ENCODE assay signal across 8 mouse cellular contexts in the genomic region with DNA sequence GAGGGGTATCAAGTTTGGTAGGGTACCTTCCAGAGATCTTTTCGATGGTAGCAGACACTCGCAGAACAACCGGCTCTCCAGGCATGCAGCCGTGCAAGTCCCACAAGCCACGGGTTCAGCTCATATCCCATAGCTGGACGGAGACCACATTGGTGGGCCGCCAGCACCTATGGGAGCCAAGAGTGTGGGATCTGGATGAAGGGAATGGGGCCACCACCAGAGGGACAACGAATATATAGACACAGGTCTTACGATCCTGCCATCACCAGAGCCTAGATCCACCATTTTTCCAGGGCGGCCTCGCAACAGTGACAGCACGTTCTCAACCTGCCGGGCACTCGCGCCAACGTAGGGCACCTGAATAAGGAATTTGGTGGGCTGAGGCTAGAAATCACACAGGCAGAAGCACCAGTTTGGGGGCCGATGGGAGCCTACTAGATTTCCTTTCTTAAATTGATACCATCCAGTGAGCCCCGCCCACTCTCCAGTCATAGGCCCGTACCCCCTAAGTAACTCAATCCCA. TPM values are rescaled to one million over a fixed set of nuclear protein-coding genes. Genes with fewer than 3 reads are reported as not detected.
DNase-seq lines count a peak whose midpoint lies in the region; ATAC-seq and TF ChIP-seq lines count a peak whose summit lies in the region.

No protein-coding gene starts in this region.

- no peak for DNase-seq in kidney, adult 18-20 months
- no peak for DNase-seq in cerebellum, adult 9-11 months
- DNase-seq in gastrocnemius, adult 8-10 months (ENCODE audit: low spot score in 2 of 2) = no peak

- no peaks in the 10 kb centered on the region for H3K9me3 ChIP-seq in kidney, embryonic 16.5 days (ENCODE audit: low read length)
- no peaks in the 10 kb centered on the region for H3K9me3 ChIP-seq in hindbrain, embryonic 13.5 days
- H3K9me3 ChIP-seq in midbrain, embryonic 16.5 days (replicated peaks; ENCODE audit: control insufficient read depth, low read length, poor library complexity, severe bottlenecking) = no peaks in the 10 kb centered on the region

- H3K9ac ChIP-seq in kidney, embryonic 16.5 days (replicated peaks; ENCODE audit: low read length) = peak overlapping the region; percentile 85
- H3K9ac ChIP-seq in hindbrain, embryonic 13.5 days = peak overlapping the region; percentile 90
- H3K9ac ChIP-seq in midbrain, embryonic 16.5 days (ENCODE audit: low read depth, low read length) = peak overlapping the region; percentile 84

- 24% methylated on average over 19 of the region's 19 CpGs for WGBS in kidney, embryonic 16.5 days
- 27% methylated on average over 19 of the region's 19 CpGs for WGBS in hindbrain, embryonic 13.5 days
- 28% methylated on average over 19 of the region's 19 CpGs for whole genome bisulfite sequencing in midbrain, embryonic 16.5 days

- no peaks in the 10 kb centered on the region for H3K27me3 ChIP-seq in kidney, embryonic 16.5 days (ENCODE audit: insufficient read depth, low read length)
- peaks cover 3% of the 10 kb centered on the region; the same call in 1 of the 2 replicates for H3K27me3 ChIP-seq in hindbrain, embryonic 13.5 days
- H3K27me3 ChIP-seq in midbrain, embryonic 16.5 days (ENCODE audit: control insufficient read depth, insufficient read depth, low read depth, low read length) = no peaks in the 10 kb centered on the region

- 0 out of 2 replicates have a peak, but pooled peaks cover 2% of the 10 kb centered on the region for H3K36me3 ChIP-seq in kidney, embryonic 16.5 days (ENCODE audit: insufficient read depth, low read length)
- H3K36me3 ChIP-seq in hindbrain, embryonic 13.5 days = peaks cover 23% of the 10 kb centered on the region
- H3K36me3 ChIP-seq in midbrain, embryonic 16.5 days (ENCODE audit: control insufficient read depth, insufficient read depth, low read length) = peaks cover 7% of the 10 kb centered on the region; the same call in 1 of the 2 replicates

- peak overlapping the region; percentile 93 for H3K4me2 ChIP-seq in kidney, embryonic 16.5 days (replicated peaks; ENCODE audit: low read depth, low read length)
- peak overlapping the region; percentile 88 for H3K4me2 ChIP-seq in hindbrain, embryonic 13.5 days
- peak overlapping the region; percentile 79 for H3K4me2 ChIP-seq in midbrain, embryonic 16.5 days (ENCODE audit: low read length)

- TF ChIP-seq POLR2A in bone marrow macrophage, adult 2 months (IDR thresholded peaks at IDR 0.05; ENCODE audit: borderline replicate concordance, low read depth, low read length) = no peak

- no peak for ATAC-seq in kidney, embryonic 16.5 days (ENCODE audit: low FRiP score, low TSS enrichment)
- ATAC-seq in hindbrain, embryonic 13.5 days (ENCODE audit: low FRiP score) = no peak
- ATAC-seq in midbrain, embryonic 16.5 days = no peak
- no peak for ATAC-seq in megakaryocyte-erythroid progenitor cell, adult 5-6 weeks (replicated peaks; ENCODE audit: low FRiP score, low TSS enrichment, poor library complexity, severe bottlenecking)

- no peak for TF ChIP-seq CTCF in bone marrow macrophage, adult 2 months (IDR thresholded peaks at IDR 0.05; ENCODE audit: low read depth, low read length)

- H3K4me1 ChIP-seq in kidney, embryonic 16.5 days (ENCODE audit: insufficient read depth, low read length) = peaks cover 54% of the 10 kb centered on the region
- H3K4me1 ChIP-seq in bone marrow macrophage, adult 2 months (ENCODE audit: control insufficient read depth, insufficient read depth, low read length) = peaks cover 19% of the 10 kb centered on the region
- H3K4me1 ChIP-seq in hindbrain, embryonic 13.5 days (replicated peaks) = peaks cover 54% of the 10 kb centered on the region
- H3K4me1 ChIP-seq in midbrain, embryonic 16.5 days (ENCODE audit: control insufficient read depth, insufficient read depth, low read length) = peaks cover 26% of the 10 kb centered on the region

- H3K27ac ChIP-seq in kidney, embryonic 16.5 days (ENCODE audit: low read length) = peak overlapping the region; percentile 99
- peak overlapping the region; percentile 84; the same call in 1 of the 2 replicates for H3K27ac ChIP-seq in bone marrow macrophage, adult 2 months (ENCODE audit: insufficient read depth, low read depth, low read length)
- H3K27ac ChIP-seq in hindbrain, embryonic 13.5 days = peak overlapping the region; percentile 93
- peak overlapping the region; percentile 92 for H3K27ac ChIP-seq in midbrain, embryonic 16.5 days (ENCODE audit: low read length)

- peak overlapping the region; percentile 95 for H3K4me3 ChIP-seq in kidney, embryonic 16.5 days (ENCODE audit: low read length)
- peak overlapping the region; percentile 68 for H3K4me3 ChIP-seq in bone marrow macrophage, adult 2 months (ENCODE audit: insufficient read depth, low read length)
- H3K4me3 ChIP-seq in hindbrain, embryonic 13.5 days = peak overlapping the region; percentile 78
- peak overlapping the region; percentile 82 for H3K4me3 ChIP-seq in midbrain, embryonic 16.5 days (ENCODE audit: low read depth, low read length)

RNA-seq across cellular contexts. Expression of a gene that starts 1.3 kb away (rescaled TPM):
- 105 and 109 TPM in 2 replicates for polyA plus RNA-seq in kidney, embryonic 16.5 days (2015; fragmentation: Nextera tagmentation; extraction: Ambion mirVana)
- 64.5 and 70.6 TPM in 2 replicates for polyA plus RNA-seq in bone marrow macrophage, adult 2 months (2012; ENCODE audit: insufficient read depth, insufficient read length, missing spikeins)
- 86.6 and 86.8 TPM in 2 replicates for polyA plus RNA-seq in hindbrain, embryonic 13.5 days (2015; fragmentation: Nextera tagmentation; extraction: Ambion mirVana)
- 91.8 and 96.9 TPM in 2 replicates for polyA plus RNA-seq in midbrain, embryonic 16.5 days (2015; fragmentation: Nextera tagmentation; extraction: Ambion mirVana)
- 62.4 and 172 TPM in 2 replicates for total RNA-seq in megakaryocyte-erythroid progenitor cell, adult 5-6 weeks (2014; fragmentation: Nextera tagmentation)
- total RNA-seq in megakaryocyte-erythroid progenitor cell, adult 5-6 weeks (2017) = 11.1 and 21.4 TPM in 2 replicates
- 10 to 100 TPM; 46.3 to 53.3 (median 47.6) TPM for total RNA-seq in gastrocnemius, adult 8-10 months (2022)

RNA-seq across cellular contexts. Expression of a gene that starts 4.1 kb away (rescaled TPM):
- 0.40 and 0.57 TPM in 2 replicates for polyA plus RNA-seq in kidney, embryonic 16.5 days (2015; fragmentation: Nextera tagmentation; extraction: Ambion mirVana)
- polyA plus RNA-seq in bone marrow macrophage, adult 2 months (2012; ENCODE audit: insufficient read depth, insufficient read length, missing spikeins) = not detected in 2 replicates
- 0.60 TPM in 1 of 2 replicates, not detected in the other for polyA plus RNA-seq in hindbrain, embryonic 13.5 days (2015; fragmentation: Nextera tagmentation; extraction: Ambion mirVana)
- 1.3 TPM in 1 of 2 replicates, not detected in the other for polyA plus RNA-seq in midbrain, embryonic 16.5 days (2015; fragmentation: Nextera tagmentation; extraction: Ambion mirVana)
- total RNA-seq in megakaryocyte-erythroid progenitor cell, adult 5-6 weeks (2014; fragmentation: Nextera tagmentation) = 19.1 TPM in 1 of 2 replicates, not detected in the other
- total RNA-seq in megakaryocyte-erythroid progenitor cell, adult 5-6 weeks (2017) = not detected in 2 replicates
- 1 to 10 TPM in 1 of 4 experiments, not detected in 3; 1.2 TPM for total RNA-seq in gastrocnemius, adult 8-10 months (2022)

RNA-seq across cellular contexts. Expression of a gene that starts 5.0 kb away (rescaled TPM):
- 0.16 and 0.46 TPM in 2 replicates for polyA plus RNA-seq in kidney, embryonic 16.5 days (2015; fragmentation: Nextera tagmentation; extraction: Ambion mirVana)
- not detected in 2 replicates for polyA plus RNA-seq in bone marrow macrophage, adult 2 months (2012; ENCODE audit: insufficient read depth, insufficient read length, missing spikeins)
- polyA plus RNA-seq in hindbrain, embryonic 13.5 days (2015; fragmentation: Nextera tagmentation; extraction: Ambion mirVana) = 0.16 and 0.36 TPM in 2 replicates
- polyA plus RNA-seq in midbrain, embryonic 16.5 days (2015; fragmentation: Nextera tagmentation; extraction: Ambion mirVana) = 0.34 and 0.39 TPM in 2 replicates
- 1.2 TPM in 1 of 2 replicates, not detected in the other for total RNA-seq in megakaryocyte-erythroid progenitor cell, adult 5-6 weeks (2014; fragmentation: Nextera tagmentation)
- 0.15 TPM in 1 of 2 replicates, not detected in the other for total RNA-seq in megakaryocyte-erythroid progenitor cell, adult 5-6 weeks (2017)
- total RNA-seq in gastrocnemius, adult 8-10 months (2022) = not detected

RNA-seq across cellular contexts. Expression of a gene that starts 5.6 kb away (rescaled TPM):
- polyA plus RNA-seq in kidney, embryonic 16.5 days (2015; fragmentation: Nextera tagmentation; extraction: Ambion mirVana) = 56.8 and 57.1 TPM in 2 replicates
- polyA plus RNA-seq in bone marrow macrophage, adult 2 months (2012; ENCODE audit: insufficient read depth, insufficient read length, missing spikeins) = 13.1 and 14.6 TPM in 2 replicates
- polyA plus RNA-seq in hindbrain, embryonic 13.5 days (2015; fragmentation: Nextera tagmentation; extraction: Ambion mirVana) = 45.4 and 57.6 TPM in 2 replicates
- 33.1 and 37.1 TPM in 2 replicates for polyA plus RNA-seq in midbrain, embryonic 16.5 days (2015; fragmentation: Nextera tagmentation; extraction: Ambion mirVana)
- total RNA-seq in megakaryocyte-erythroid progenitor cell, adult 5-6 weeks (2014; fragmentation: Nextera tagmentation) = 20.6 and 22.9 TPM in 2 replicates
- 11.3 and 15.5 TPM in 2 replicates for total RNA-seq in megakaryocyte-erythroid progenitor cell, adult 5-6 weeks (2017)
- total RNA-seq in gastrocnemius, adult 8-10 months (2022) = 10 to 100 TPM; 39.6 to 52.1 (median 46.8) TPM

RNA-seq across cellular contexts. Expression of a gene that starts 5.9 kb away (rescaled TPM):
- polyA plus RNA-seq in kidney, embryonic 16.5 days (2015; fragmentation: Nextera tagmentation; extraction: Ambion mirVana) = 79.8 and 83.7 TPM in 2 replicates
- 30.4 and 31.0 TPM in 2 replicates for polyA plus RNA-seq in bone marrow macrophage, adult 2 months (2012; ENCODE audit: insufficient read depth, insufficient read length, missing spikeins)
- 125 and 138 TPM in 2 replicates for polyA plus RNA-seq in hindbrain, embryonic 13.5 days (2015; fragmentation: Nextera tagmentation; extraction: Ambion mirVana)
- polyA plus RNA-seq in midbrain, embryonic 16.5 days (2015; fragmentation: Nextera tagmentation; extraction: Ambion mirVana) = 147 and 165 TPM in 2 replicates
- 10.7 and 18.1 TPM in 2 replicates for total RNA-seq in megakaryocyte-erythroid progenitor cell, adult 5-6 weeks (2014; fragmentation: Nextera tagmentation)
- total RNA-seq in megakaryocyte-erythroid progenitor cell, adult 5-6 weeks (2017) = 11.8 and 15.7 TPM in 2 replicates
- 10 to 100 TPM in 3 of 4 experiments, 1 to 10 TPM in 1; 9.4 to 12.1 (median 10.1) TPM for total RNA-seq in gastrocnemius, adult 8-10 months (2022)
